Mouse (Mus musculus) ES-Bruce4 (cell line): Measurements from ENCODE around the gene Cadm2. TPM values are rescaled to one million over a fixed set of nuclear protein-coding genes. Genes with fewer than 3 reads are reported as not detected.

Experiments used
- H3K27ac ChIP-seq: 2 replicates; pipeline ENCODE4 v1.5.1; 2012; ENCODE audit warnings: low read length, inconsistent platforms; ENCODE audit not compliant: insufficient read depth
- H3K27me3 ChIP-seq: 2 replicates; pipeline ENCODE4 v1.6.1; 2012; ENCODE audit warnings: mild to moderate bottlenecking, low read length, inconsistent platforms; ENCODE audit not compliant: control insufficient read depth, poor library complexity, insufficient read depth, severe bottlenecking
- H3K36me3 ChIP-seq: 2 replicates; pipeline ENCODE4 v1.6.1; 2012; ENCODE audit warnings: inconsistent platforms, mild to moderate bottlenecking, low read length, moderate library complexity; ENCODE audit not compliant: control insufficient read depth, poor library complexity, insufficient read depth, severe bottlenecking
- H3K4me1 ChIP-seq: one replicate; pipeline ENCODE4 v1.8.1; 2011; ENCODE audit warnings: low read length; ENCODE audit not compliant: control insufficient read depth, insufficient read depth
- H3K4me3 ChIP-seq: 2 replicates; pipeline ENCODE4 v1.5.1; 2011; ENCODE audit warnings: low read depth, mild to moderate bottlenecking, low read length
- H3K9ac ChIP-seq: 2 replicates; pipeline ENCODE4 v1.6.1; 2012; ENCODE audit warnings: low read depth, mild to moderate bottlenecking, inconsistent platforms; ENCODE audit not compliant: poor library complexity, severe bottlenecking
- H3K9me3 ChIP-seq: replicated peaks from 2 replicates; pipeline ENCODE4 v1.6.1; 2012; ENCODE audit warnings: mild to moderate bottlenecking, low read length, inconsistent platforms; ENCODE audit not compliant: control insufficient read depth, poor library complexity, insufficient read depth, severe bottlenecking
- CTCF ChIP-seq: IDR thresholded peaks from one replicate; pipeline ENCODE4 v1.8.1; 2011; ENCODE audit warnings: low read depth, low read length
- EP300 ChIP-seq: IDR thresholded peaks from 2 replicates; pipeline ENCODE4 v1.6.1; 2011; ENCODE audit warnings: low read depth, low read length; ENCODE audit not compliant: insufficient read depth
- POLR2A ChIP-seq: IDR thresholded peaks from one replicate; pipeline ENCODE4 v1.8.1; 2011; ENCODE audit warnings: low read length; ENCODE audit not compliant: insufficient read depth
- polyA plus RNA-seq: library from polyadenylated mRNA; stranded (reverse); fragments of >200 nt; gene quantifications from 2 replicates; pipeline ENCODE4 v1.2.4, GENCODE M21; 2011; ENCODE audit warnings: low read depth; ENCODE audit not compliant: missing spikeins, insufficient read depth, insufficient read length

Cadm2 gene
- polyA plus RNA-seq, 1 experiment = 1.6 TPM

DNA sequence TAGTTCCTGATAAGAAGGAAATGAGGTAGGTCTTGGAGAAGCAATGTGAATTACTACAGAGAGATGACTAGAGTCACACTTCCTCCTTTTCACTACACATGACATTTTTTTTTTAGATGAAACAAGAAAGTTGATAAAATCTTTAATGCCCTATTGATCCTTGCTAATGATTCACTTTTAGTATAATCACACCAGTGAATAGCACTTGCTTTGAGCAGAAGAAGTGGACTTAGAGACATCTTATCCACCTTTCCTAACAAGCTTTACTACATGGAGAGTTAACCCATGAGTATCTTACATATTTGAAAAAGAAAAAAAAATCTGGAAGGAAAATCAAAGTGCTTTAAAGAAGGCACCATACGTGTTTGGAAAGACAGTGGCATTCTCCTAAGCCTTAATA lies 93.7 kb downstream of the Cadm2 start:
- H3K9me3 ChIP-seq = no peaks in the 10 kb centered on the region
- no peaks in the 10 kb centered on the region for H3K36me3 ChIP-seq
- H3K4me1 ChIP-seq = no peaks in the 10 kb centered on the region
- TF ChIP-seq POLR2A (no peak), CTCF (no peak), EP300 (no peak)
- H3K4me3 ChIP-seq = no peak overlapping the region
- no peak overlapping the region for H3K9ac ChIP-seq
- no peak overlapping the region for H3K27ac ChIP-seq
- H3K27me3 ChIP-seq = no peaks in the 10 kb centered on the region

- no peaks in the 10 kb centered on the region for H3K36me3 ChIP-seq
- no peaks in the 10 kb centered on the region for H3K4me1 ChIP-seq
- H3K27ac ChIP-seq = no peak overlapping the region
- H3K9ac ChIP-seq = no peak overlapping the region
- no peaks in the 10 kb centered on the region for H3K9me3 ChIP-seq
- no peak overlapping the region for H3K4me3 ChIP-seq
- H3K27me3 ChIP-seq = no peaks in the 10 kb centered on the region
- TF ChIP-seq POLR2A = no peak
- TF ChIP-seq EP300 = no peak
- no peak for TF ChIP-seq CTCF
Observed at GRCm38 (mm10) chr16:67524878-67525277, 95.8 kb downstream of the Cadm2 start.

GRCm38 (mm10) chr16:67518311-67518710 lies 102.4 kb downstream of the Cadm2 start:
- Histone ChIP-seq H3K4me1 (no peaks in the 10 kb centered on the region), H3K27ac (no peak overlapping the region), H3K9ac (no peak overlapping the region), H3K27me3 (no peaks in the 10 kb centered on the region), H3K36me3 (no peaks in the 10 kb centered on the region), H3K4me3 (no peak overlapping the region), H3K9me3 (no peaks in the 10 kb centered on the region)
- TF ChIP-seq EP300 = no peak
- TF ChIP-seq CTCF = no peak
- TF ChIP-seq POLR2A = no peak

DNA sequence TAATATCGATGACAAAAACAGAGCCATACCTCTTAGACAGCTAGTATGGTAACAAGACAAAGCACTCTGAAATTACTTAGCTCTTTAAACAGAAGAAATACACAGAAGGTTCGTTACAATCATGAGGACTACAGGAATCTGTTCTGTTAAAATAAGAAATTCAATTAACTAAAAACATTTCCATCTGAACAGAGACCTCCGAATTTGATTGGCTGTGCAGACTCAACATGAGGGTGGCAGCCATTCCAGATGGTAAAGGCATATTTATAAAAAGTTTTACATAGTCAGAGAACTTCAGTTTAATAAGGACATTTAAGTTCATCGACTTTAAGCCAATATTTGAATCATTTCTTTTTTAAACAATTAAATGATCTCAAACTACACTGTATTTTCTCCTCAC lies 105.2 kb downstream of the Cadm2 start:
- H3K36me3 ChIP-seq = no peaks in the 10 kb centered on the region

DNA sequence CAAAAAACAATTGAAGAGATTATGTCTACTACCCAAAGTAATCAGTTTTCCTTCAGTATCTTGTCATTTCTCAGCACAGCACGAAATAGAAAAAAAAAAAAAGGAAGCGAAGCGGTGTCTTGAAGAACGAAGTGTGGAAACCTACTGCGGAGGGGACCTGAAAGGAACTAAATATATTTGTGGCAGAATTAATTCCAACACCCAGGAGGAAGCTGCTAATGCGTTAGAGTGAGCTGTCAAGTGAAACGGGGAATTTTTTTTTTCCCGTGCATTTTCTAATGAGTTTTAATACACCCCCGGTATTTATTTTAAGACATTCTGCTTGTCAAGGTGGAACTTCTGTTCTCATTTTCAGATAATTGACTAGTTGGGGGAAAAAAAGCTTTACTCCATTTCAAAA lies 111.6 kb downstream of the Cadm2 start:
- Histone ChIP-seq H3K4me1 (no peaks in the 10 kb centered on the region), H3K9ac (no peak overlapping the region)

More for the DNA sequence above, 105.2 kb downstream of the Cadm2 start:
- Histone ChIP-seq H3K4me1 (no peaks in the 10 kb centered on the region), H3K4me3 (no peak overlapping the region), H3K9ac (no peak overlapping the region), H3K27me3 (no peaks in the 10 kb centered on the region), H3K9me3 (no peaks in the 10 kb centered on the region), H3K27ac (no peak overlapping the region)
- TF ChIP-seq EP300 (no peak), POLR2A (no peak), CTCF (no peak)

DNA sequence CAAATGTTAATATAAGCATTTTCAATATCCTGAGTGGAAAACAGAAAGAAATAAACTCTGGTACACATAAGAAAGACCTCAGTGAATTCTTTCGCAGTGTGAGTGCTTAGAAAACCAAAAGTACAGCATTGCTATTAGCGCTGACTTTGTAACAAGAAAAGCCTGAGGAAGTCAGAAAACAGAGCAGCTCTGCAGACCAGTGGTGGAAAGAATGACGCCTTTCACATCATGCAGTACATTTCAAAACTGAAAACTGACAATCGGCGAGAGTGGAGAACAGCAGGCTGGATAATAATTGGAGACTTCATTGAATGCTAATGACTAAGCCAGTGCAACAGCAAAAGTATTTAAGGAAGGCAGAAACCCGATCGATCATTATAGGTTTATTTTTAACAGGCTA lies 138.2 kb downstream of the Cadm2 start:
- no peaks in the 10 kb centered on the region for H3K27me3 ChIP-seq
- H3K9me3 ChIP-seq = no peaks in the 10 kb centered on the region
- no peaks in the 10 kb centered on the region for H3K36me3 ChIP-seq
- no peak overlapping the region for H3K27ac ChIP-seq
- H3K4me1 ChIP-seq = no peaks in the 10 kb centered on the region
- TF ChIP-seq EP300 = no peak
- no peak for TF ChIP-seq CTCF
- TF ChIP-seq POLR2A = no peak
- no peak overlapping the region for H3K9ac ChIP-seq
- no peak overlapping the region for H3K4me3 ChIP-seq

More for the DNA sequence above, 111.6 kb downstream of the Cadm2 start:
- Histone ChIP-seq H3K9me3 (no peaks in the 10 kb centered on the region), H3K27me3 (no peaks in the 10 kb centered on the region), H3K4me3 (no peak overlapping the region), H3K27ac (no peak overlapping the region), H3K36me3 (no peaks in the 10 kb centered on the region)
- TF ChIP-seq POLR2A (no peak), CTCF (no peak), EP300 (no peak)
